Mouse (Mus musculus) limb, embryonic 15.5 days (tissue): ENCODE data around the gene Atp6v0e2. TPM values are rescaled to one million over a fixed set of nuclear protein-coding genes. Genes with fewer than 3 reads are reported as not detected.
A peak's percentile ranks its signal among the peaks of the same experiment; 100 is the strongest.

ENCODE experiments used
- ATAC-seq: fragments of 200-750 bp; cut with Nextera tagmentation; 2 replicates; pipeline ENCODE4 v1.8.0; 2017; ENCODE audit warnings: low read depth, moderate TSS enrichment; ENCODE audit not compliant: insufficient number of reproducible peaks, low FRiP score, low TSS enrichment
- H3K27ac ChIP-seq: fragments of 300-500 bp; sonication (generic); 2 replicates; pipeline ENCODE4 v1.5.1; 2015; ENCODE audit warnings: moderate library complexity, mild to moderate bottlenecking, inconsistent platforms
- H3K27me3 ChIP-seq: fragments of 300-500 bp; sonication (generic); 2 replicates; pipeline ENCODE4 v1.6.1; 2015; ENCODE audit warnings: inconsistent platforms
- H3K36me3 ChIP-seq: fragments of 300-500 bp; sonication (generic); 2 replicates; pipeline ENCODE4 v1.6.1; 2015; ENCODE audit warnings: inconsistent platforms
- H3K4me1 ChIP-seq: fragments of 300-500 bp; sonication (generic); 2 replicates; pipeline ENCODE4 v1.6.1; 2015; ENCODE audit warnings: inconsistent platforms
- H3K4me2 ChIP-seq: fragments of 300-500 bp; sonication (generic); 2 replicates; pipeline ENCODE4 v1.6.1; 2015; ENCODE audit warnings: mild to moderate bottlenecking, inconsistent platforms
- H3K4me3 ChIP-seq: fragments of 300-500 bp; sonication (generic); 2 replicates; pipeline ENCODE4 v1.5.1; 2015; ENCODE audit warnings: mild to moderate bottlenecking, inconsistent platforms
- H3K9ac ChIP-seq: fragments of 300-500 bp; sonication (generic); 2 replicates; pipeline ENCODE4 v1.6.1; 2015; ENCODE audit warnings: inconsistent platforms
- H3K9me3 ChIP-seq: fragments of 300-500 bp; sonication (generic); 2 replicates; pipeline ENCODE4 v1.6.1; 2016; ENCODE audit warnings: inconsistent platforms
- WGBS: fragments of 180-500 bp; shearing (Covaris S2); methylation state at CpG from one replicate; pipeline ENCODE4 v1.1.7; 2015; 5-methylcytosine and 5-hydroxymethylcytosine counted together
- polyA plus RNA-seq: library from polyadenylated mRNA; unstranded; fragments of >200 nt; fragmentation: Nextera tagmentation; extraction: Ambion mirVana; gene quantifications from 2 replicates; pipeline ENCODE4 v1.2.1, GENCODE M21; 2015

Gene Atp6v0e2
- polyA plus RNA-seq, 1 experiment from 2014 or later, result 13.7 TPM

GRCm38 (mm10) chr6:48566312-48566711 lies 28.9 kb downstream of the Atp6v0e2 start:
- Histone ChIP-seq H3K9me3 (no peaks in the 10 kb centered on the region), H3K9ac (no peak overlapping the region), H3K36me3 (peaks cover 11% of the 10 kb centered on the region), H3K4me2 (no peak overlapping the region), H3K4me1 (peaks cover 19% of the 10 kb centered on the region), H3K27me3 (no peaks in the 10 kb centered on the region), H3K27ac (no peak overlapping the region), H3K4me3 (no peak overlapping the region)
- WGBS, result 28% methylated on average over 5 of the region's 5 CpGs
- no peak for ATAC-seq

- no peak; the same call in 1 of the 2 replicates for ATAC-seq
- no peak overlapping the region for H3K9ac ChIP-seq
- H3K4me3 ChIP-seq, result no peak overlapping the region
- no peak overlapping the region for H3K4me2 ChIP-seq
- no peaks in the 10 kb centered on the region for H3K27me3 ChIP-seq
- H3K4me1 ChIP-seq, result peaks cover 33% of the 10 kb centered on the region
- peaks cover 8% of the 10 kb centered on the region; the same call in 1 of the 2 replicates for H3K36me3 ChIP-seq
- H3K27ac ChIP-seq, result 0 out of 2 replicates have a peak overlapping the region, but pooled peaks have one; percentile 1
- WGBS, result 71% methylated on average over 21 of the region's 21 CpGs
- H3K9me3 ChIP-seq, result no peaks in the 10 kb centered on the region
Measured at GRCm38 (mm10) chr6:48568036-48568984, 30.9 kb downstream of the Atp6v0e2 start.

- H3K4me1 ChIP-seq, result peaks cover 34% of the 10 kb centered on the region
- H3K9me3 ChIP-seq, result no peaks in the 10 kb centered on the region
- no peak for ATAC-seq
- H3K9ac ChIP-seq, result no peak overlapping the region
- peaks cover 6% of the 10 kb centered on the region; the same call in 1 of the 2 replicates for H3K36me3 ChIP-seq
- no peak overlapping the region for H3K4me3 ChIP-seq
- H3K4me2 ChIP-seq, result no peak overlapping the region
- no peak overlapping the region for H3K27ac ChIP-seq
- H3K27me3 ChIP-seq, result no peaks in the 10 kb centered on the region
- 78% methylated on average over 8 of the region's 8 CpGs for WGBS
Measured at GRCm38 (mm10) chr6:48569065-48569807, 31.8 kb downstream of the Atp6v0e2 start.

- WGBS, result 89% methylated on average over 5 of the region's 5 CpGs
- H3K9me3 ChIP-seq, result no peaks in the 10 kb centered on the region
- no peaks in the 10 kb centered on the region for H3K36me3 ChIP-seq
- H3K4me2 ChIP-seq, result no peak overlapping the region
- ATAC-seq, result no peak
- H3K4me1 ChIP-seq, result peaks cover 23% of the 10 kb centered on the region
- no peak overlapping the region for H3K9ac ChIP-seq
- H3K27ac ChIP-seq, result peak overlapping the region; percentile 50; the same call in 1 of the 2 replicates
- H3K27me3 ChIP-seq, result no peaks in the 10 kb centered on the region
- H3K4me3 ChIP-seq, result no peak overlapping the region
Measured at GRCm38 (mm10) chr6:48572014-48572413, 34.6 kb downstream of the Atp6v0e2 start.

- H3K9ac ChIP-seq, result no peak within 1 kb of the TSS
- H3K27ac ChIP-seq, result peak within 1 kb of the TSS; percentile 50
- no peak within 1 kb of the TSS for H3K4me3 ChIP-seq
- H3K27me3 ChIP-seq, result no peaks in the 10 kb centered on the region
- WGBS, result 14% methylated on average over 6 of the region's 6 CpGs
- H3K4me1 ChIP-seq, result peaks cover 23% of the 10 kb centered on the region
- H3K9me3 ChIP-seq, result no peaks in the 10 kb centered on the region
- H3K4me2 ChIP-seq, result no peak within 1 kb of the TSS; the same call in 1 of the 2 replicates
- no peaks in the 10 kb centered on the region for H3K36me3 ChIP-seq
- 0 out of 2 replicates have a peak, but pooled peaks have one; percentile 26 for ATAC-seq
Measured at GRCm38 (mm10) chr6:48572572-48573061, 35.2 kb downstream of the Atp6v0e2 start, which contains the start of gene Rarres2. TSS of gene Rarres2 (minus strand) at chr6:48572789.

- Histone ChIP-seq H3K9ac (no peak overlapping the region), H3K27ac (peak overlapping the region; percentile 50; the same call in 1 of the 2 replicates), H3K4me1 (peaks cover 21% of the 10 kb centered on the region), H3K4me3 (no peak overlapping the region), H3K36me3 (no peaks in the 10 kb centered on the region), H3K4me2 (no peak overlapping the region), H3K9me3 (no peaks in the 10 kb centered on the region), H3K27me3 (no peaks in the 10 kb centered on the region)
- 38% methylated on average over 10 of the region's 10 CpGs for WGBS
- ATAC-seq, result no peak
Measured at GRCm38 (mm10) chr6:48573280-48573679, 35.9 kb downstream of the Atp6v0e2 start.

- WGBS, result 59% methylated on average over 3 of the region's 3 CpGs
Measured at GRCm38 (mm10) chr6:48573981-48574380, 36.6 kb downstream of the Atp6v0e2 start.

GRCm38 (mm10) chr6:48578736-48579135 lies 41.3 kb downstream of the Atp6v0e2 start:
- Histone ChIP-seq H3K36me3 (no peaks in the 10 kb centered on the region), H3K4me1 (no peaks in the 10 kb centered on the region), H3K4me3 (no peak overlapping the region), H3K27ac (no peak overlapping the region), H3K9me3 (no peaks in the 10 kb centered on the region), H3K4me2 (no peak overlapping the region), H3K27me3 (no peaks in the 10 kb centered on the region), H3K9ac (no peak overlapping the region)
- ATAC-seq, result no peak
- WGBS, result 48% methylated on average over 5 of the region's 5 CpGs

More at GRCm38 (mm10) chr6:48573981-48574380, 36.6 kb downstream of the Atp6v0e2 start:
- no peak overlapping the region for H3K4me3 ChIP-seq
- H3K4me2 ChIP-seq, result no peak overlapping the region
- 0 out of 2 replicates have a peak overlapping the region, but pooled peaks have one; percentile 33 for H3K27ac ChIP-seq
- H3K9ac ChIP-seq, result no peak overlapping the region
- peaks cover 15% of the 10 kb centered on the region for H3K4me1 ChIP-seq
- H3K27me3 ChIP-seq, result no peaks in the 10 kb centered on the region
- no peak for ATAC-seq
- H3K36me3 ChIP-seq, result no peaks in the 10 kb centered on the region
- no peaks in the 10 kb centered on the region for H3K9me3 ChIP-seq

GRCm38 (mm10) chr6:48579215-48579648 lies 41.8 kb downstream of the Atp6v0e2 start:
- no peaks in the 10 kb centered on the region for H3K36me3 ChIP-seq
- H3K4me3 ChIP-seq, result no peak overlapping the region
- H3K9ac ChIP-seq, result no peak overlapping the region
- no peaks in the 10 kb centered on the region for H3K4me1 ChIP-seq
- no peak for ATAC-seq
- no peaks in the 10 kb centered on the region for H3K9me3 ChIP-seq
- WGBS, result 24% methylated on average over 5 of the region's 5 CpGs
- no peak overlapping the region for H3K4me2 ChIP-seq
- no peaks in the 10 kb centered on the region for H3K27me3 ChIP-seq
- no peak overlapping the region for H3K27ac ChIP-seq

GRCm38 (mm10) chr6:48581257-48581656 lies 43.8 kb downstream of the Atp6v0e2 start:
- WGBS, result 63% methylated on average over 3 of the region's 3 CpGs
- Histone ChIP-seq H3K4me2 (no peak overlapping the region), H3K4me3 (no peak overlapping the region), H3K9me3 (no peaks in the 10 kb centered on the region), H3K27ac (no peak overlapping the region), H3K9ac (no peak overlapping the region), H3K27me3 (no peaks in the 10 kb centered on the region), H3K4me1 (no peaks in the 10 kb centered on the region), H3K36me3 (no peaks in the 10 kb centered on the region)
- no peak for ATAC-seq

- no peak overlapping the region for H3K9ac ChIP-seq
- WGBS, result 81% methylated on average over 3 of the region's 3 CpGs
Measured at GRCm38 (mm10) chr6:48582037-48582436, 44.6 kb downstream of the Atp6v0e2 start.

More at GRCm38 (mm10) chr6:48582037-48582436, 44.6 kb downstream of the Atp6v0e2 start:
- H3K4me1 ChIP-seq, result no peaks in the 10 kb centered on the region
- H3K4me3 ChIP-seq, result no peak overlapping the region
- no peaks in the 10 kb centered on the region for H3K9me3 ChIP-seq
- H3K27ac ChIP-seq, result no peak overlapping the region
- no peak for ATAC-seq
- no peaks in the 10 kb centered on the region for H3K27me3 ChIP-seq
- no peaks in the 10 kb centered on the region for H3K36me3 ChIP-seq
- no peak overlapping the region for H3K4me2 ChIP-seq
